Mouse (Mus musculus) heart, embryonic 14.5 days (tissue): ENCODE measurements at regions not wholly inside any gene's neighbourhood (a gene's known extent, or its start where the extent isn't known, plus 50 kb on each side); places are given as distances from the start of the nearest gene placed in this dataset.

Experiments
- ATAC-seq: fragments of 200-750 bp; cut with Nextera tagmentation; 2 replicates; pipeline ENCODE4 v1.8.0; 2017; ENCODE audit warnings: low read depth, moderate TSS enrichment; ENCODE audit not compliant: insufficient number of reproducible peaks, insufficient read depth, low FRiP score
- H3K27ac ChIP-seq, 2 experiments: fragments of 200-500 bp in 1 of 2; fragments of 300-500 bp in 1 of 2; sonication (generic) in 1 of 2; replicated peaks in 1 of 2; 2 replicates each; pipeline ENCODE4 v1.5.1; 2012 to 2014; ENCODE audit warnings: low read depth in 2 of 2, low read length in 2 of 2, control low read depth in 1 of 2, mild to moderate bottlenecking in 1 of 2, mixed read lengths in 1 of 2; ENCODE audit not compliant: control insufficient read depth in 1 of 2, insufficient read depth in 1 of 2
- H3K27me3 ChIP-seq: fragments of 300-500 bp; sonication (generic); 2 replicates; pipeline ENCODE4 v1.6.1; 2014; ENCODE audit warnings: mild to moderate bottlenecking, low read length, control low read depth; ENCODE audit not compliant: control insufficient read depth, insufficient read depth
- H3K36me3 ChIP-seq: fragments of 300-500 bp; sonication (generic); 2 replicates; pipeline ENCODE4 v1.6.1; 2014; ENCODE audit warnings: mild to moderate bottlenecking, control low read depth, low read length, mixed read lengths; ENCODE audit not compliant: control insufficient read depth, insufficient read depth
- H3K4me1 ChIP-seq, 2 experiments: fragments of 200-500 bp in 1 of 2; fragments of 300-500 bp in 1 of 2; sonication (generic) in 1 of 2; 2 replicates each; pipeline ENCODE4 v1.6.1; 2012 to 2014; ENCODE audit warnings: low read length in 2 of 2, control low read depth in 1 of 2, mixed read lengths in 1 of 2; ENCODE audit not compliant: control insufficient read depth in 2 of 2, insufficient read depth in 2 of 2
- H3K4me2 ChIP-seq: fragments of 300-500 bp; sonication (generic); 2 replicates; pipeline ENCODE4 v1.6.1; 2014; ENCODE audit warnings: mild to moderate bottlenecking, low read length
- H3K4me3 ChIP-seq, 2 experiments: fragments of 200-500 bp in 1 of 2; fragments of 300-500 bp in 1 of 2; sonication (generic) in 1 of 2; 2 replicates each; pipeline ENCODE4 v1.5.1; 2012 to 2014; ENCODE audit warnings: low read length in 2 of 2, mild to moderate bottlenecking in 2 of 2, control low read depth in 1 of 2, low read depth in 1 of 2, moderate library complexity in 1 of 2; ENCODE audit not compliant: control insufficient read depth in 1 of 2, insufficient read depth in 1 of 2
- H3K9ac ChIP-seq: fragments of 300-500 bp; sonication (generic); 2 replicates; pipeline ENCODE4 v1.6.1; 2014; ENCODE audit warnings: mild to moderate bottlenecking, low read length
- H3K9me3 ChIP-seq: fragments of 300-500 bp; sonication (generic); 2 replicates; pipeline ENCODE4 v1.6.1; 2016; ENCODE audit warnings: low read length, control low read depth; ENCODE audit not compliant: control insufficient read depth
- WGBS: fragments of 180-500 bp; shearing (Covaris S2); extraction: QIAGEN DNeasy Blood & Tissue Kit; methylation state at CpG from one replicate; pipeline ENCODE4 v1.1.7; 2014; 5-methylcytosine and 5-hydroxymethylcytosine counted together

DNA sequence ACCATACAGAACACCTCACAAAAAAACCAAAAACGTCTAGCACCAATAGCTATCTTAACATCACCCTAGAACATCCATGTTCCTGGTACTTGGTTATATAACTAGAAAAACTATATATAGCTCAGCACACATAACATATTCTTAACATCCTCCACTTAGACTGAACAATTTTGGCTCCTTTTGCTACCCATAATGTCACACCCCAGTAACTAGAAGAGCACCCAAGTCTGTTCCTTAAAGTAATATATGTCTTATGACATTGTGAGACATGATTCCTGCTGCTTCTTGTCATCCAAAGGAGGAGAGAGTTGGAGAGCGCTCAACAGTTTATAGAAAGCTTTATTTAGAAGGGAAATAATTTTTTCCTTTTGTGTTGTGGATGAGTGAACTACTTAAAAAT is 1206.1 kb downstream of the A830018L16Rik start:
- Histone ChIP-seq H3K27ac (no peak overlapping the region), H3K4me1 (no peaks in the 10 kb centered on the region), H3K9ac (no peak overlapping the region), H3K27me3 (no peaks in the 10 kb centered on the region), H3K4me2 (no peak overlapping the region), H3K9me3 (no peaks in the 10 kb centered on the region), H3K4me3 (no peak overlapping the region), H3K36me3 (no peaks in the 10 kb centered on the region)
- no peak for ATAC-seq
- WGBS: 75% methylated on average over 2 of the region's 2 CpGs

- no peaks in the 10 kb centered on the region for H3K9me3 ChIP-seq
Observed at GRCm38 (mm10) chr1:12620825-12621224, 1206.9 kb downstream of the A830018L16Rik start.

GRCm38 (mm10) chr1:12623158-12623557 is 1209.3 kb downstream of the A830018L16Rik start:
- no peak overlapping the region for H3K4me3 ChIP-seq
- no peaks in the 10 kb centered on the region for H3K4me1 ChIP-seq
- H3K36me3 ChIP-seq: no peaks in the 10 kb centered on the region
- H3K27ac ChIP-seq: 0 out of 4 replicates have a peak overlapping the region, but pooled peaks of 1 of the 2 experiments have one; percentile 8
- no peaks in the 10 kb centered on the region for H3K9me3 ChIP-seq
- no peaks in the 10 kb centered on the region for H3K27me3 ChIP-seq
- H3K4me2 ChIP-seq: no peak overlapping the region
- 46% methylated on average over 4 of the region's 4 CpGs for WGBS
- H3K9ac ChIP-seq: no peak overlapping the region
- ATAC-seq: no peak

More at GRCm38 (mm10) chr1:12620825-12621224, 1206.9 kb downstream of the A830018L16Rik start:
- H3K27ac ChIP-seq: no peak overlapping the region
- no peaks in the 10 kb centered on the region for H3K27me3 ChIP-seq
- no peak overlapping the region for H3K4me2 ChIP-seq
- no peaks in the 10 kb centered on the region for H3K36me3 ChIP-seq
- no peak for ATAC-seq
- H3K4me1 ChIP-seq: no peaks in the 10 kb centered on the region
- 85% methylated on average over 6 of the region's 6 CpGs for WGBS
- no peak overlapping the region for H3K9ac ChIP-seq
- no peak overlapping the region for H3K4me3 ChIP-seq

GRCm38 (mm10) chr1:12633049-12633448 is 1219.1 kb downstream of the A830018L16Rik start:
- Histone ChIP-seq H3K36me3 (no peaks in the 10 kb centered on the region), H3K4me3 (no peak overlapping the region), H3K9me3 (no peaks in the 10 kb centered on the region), H3K4me2 (no peak overlapping the region), H3K27me3 (no peaks in the 10 kb centered on the region), H3K4me1 (no peaks in the 10 kb centered on the region), H3K27ac (no peak overlapping the region), H3K9ac (no peak overlapping the region)
- WGBS: 90% methylated on average over 3 of the region's 3 CpGs
- ATAC-seq: no peak

DNA sequence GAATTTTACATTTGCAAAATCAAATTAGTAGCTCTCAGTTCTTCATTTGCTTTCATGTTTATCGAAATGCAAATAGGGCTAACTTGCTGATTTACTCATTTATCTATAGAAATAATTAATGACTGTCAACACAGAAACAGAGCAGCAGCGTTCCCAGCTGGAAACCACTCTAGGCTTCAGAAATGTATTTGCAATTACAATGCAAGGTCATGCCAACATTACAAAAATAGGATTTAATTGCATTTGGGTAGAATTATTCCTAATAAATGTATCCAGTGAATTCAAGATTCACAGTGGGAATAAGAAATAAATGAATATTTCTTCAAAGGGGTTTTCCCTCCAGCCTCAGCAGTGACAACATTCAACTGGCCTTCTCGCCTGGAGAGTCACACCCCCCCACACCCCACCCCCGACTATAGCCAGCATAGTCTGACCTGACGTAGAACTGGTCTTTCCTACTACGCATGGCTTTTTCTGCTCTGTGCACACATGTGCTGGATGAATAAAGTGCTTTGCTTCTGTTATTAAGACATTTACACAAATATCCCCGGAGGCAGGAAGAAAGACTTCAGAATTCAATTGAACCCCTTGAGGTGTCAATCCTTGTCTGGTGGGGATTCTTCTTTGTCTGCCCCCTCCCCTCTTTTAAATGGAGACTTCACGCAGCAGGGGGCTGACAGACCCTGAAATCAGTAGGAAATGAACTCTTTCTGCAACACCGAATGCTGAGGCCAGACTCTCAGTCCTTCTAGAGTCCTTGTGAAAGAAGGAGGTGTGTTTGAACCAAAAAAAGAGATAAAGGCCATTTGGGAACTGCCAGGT is 1222.6 kb downstream of the A830018L16Rik start:
- WGBS: 60% methylated on average over 9 of the region's 9 CpGs

DNA sequence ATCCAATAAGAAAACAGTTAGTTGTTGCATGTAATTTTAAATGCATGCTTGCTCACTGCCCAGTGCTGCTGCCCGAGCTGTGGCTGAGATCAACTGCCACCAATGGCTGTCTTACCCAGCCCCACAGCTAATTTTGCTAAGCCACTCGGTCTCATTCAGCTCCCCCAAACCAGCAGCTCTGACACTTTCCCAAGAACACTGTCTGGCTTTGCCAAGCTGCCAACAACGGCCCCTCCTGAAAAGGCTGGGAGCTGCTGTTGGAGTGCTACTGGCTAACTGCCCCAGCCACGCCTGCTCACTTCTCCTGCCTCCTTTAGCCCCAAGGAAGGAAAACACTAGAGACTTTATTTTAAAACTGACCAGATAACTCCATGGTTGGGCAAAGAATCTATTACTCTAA is 1227.1 kb downstream of the A830018L16Rik start:
- Histone ChIP-seq H3K27ac (no peak overlapping the region), H3K9ac (no peak overlapping the region), H3K4me1 (no peaks in the 10 kb centered on the region), H3K27me3 (no peaks in the 10 kb centered on the region), H3K4me2 (no peak overlapping the region), H3K4me3 (no peak overlapping the region), H3K36me3 (no peaks in the 10 kb centered on the region), H3K9me3 (no peaks in the 10 kb centered on the region)
- WGBS: 52% methylated on average over 4 of the region's 4 CpGs
- no peak for ATAC-seq

More for the DNA sequence above, 1222.6 kb downstream of the A830018L16Rik start:
- no peaks in the 10 kb centered on the region for H3K27me3 ChIP-seq
- H3K4me3 ChIP-seq: no peak overlapping the region
- no peaks in the 10 kb centered on the region for H3K36me3 ChIP-seq
- H3K4me1 ChIP-seq: no peaks in the 10 kb centered on the region
- no peak overlapping the region for H3K27ac ChIP-seq
- no peaks in the 10 kb centered on the region for H3K9me3 ChIP-seq
- H3K9ac ChIP-seq: no peak overlapping the region
- ATAC-seq: no peak
- H3K4me2 ChIP-seq: no peak overlapping the region
